Mouse (Mus musculus): ENCODE measurements around the gene Ndufa6. TPM values are rescaled to one million over a fixed set of nuclear protein-coding genes. Genes with fewer than 3 reads are reported as not detected.

Gene Ndufa6
- polyA plus RNA-seq, 1 experiment from 2014 or later = 923 TPM

GRCm38 (mm10) chr15:82325382-82325781 lies 28.7 kb downstream of the Ndufa6 start:
- TF ChIP-seq CTCF (IDR thresholded peaks at IDR 0.05; ENCODE audit: low read depth) = no peak
- ATAC-seq (replicated peaks; ENCODE audit: low FRiP score, low read depth) = no peak

GRCm38 (mm10) chr15:82322195-82322594 lies 31.9 kb downstream of the Ndufa6 start:
- Histone ChIP-seq H3K4me3 (replicated peaks; ENCODE audit: low read depth, low read length) (no peak overlapping the region), H3K27me3 (ENCODE audit: insufficient read depth, low read length) (no peaks in the 10 kb centered on the region), H3K9ac (ENCODE audit: low read depth, low read length) (no peak overlapping the region), H3K27ac (no peak overlapping the region), H3K4me1 (replicated peaks; ENCODE audit: insufficient read depth, low read length) (no peaks in the 10 kb centered on the region), H3K9me3 (replicated peaks; ENCODE audit: low read length) (no peaks in the 10 kb centered on the region), H3K4me2 (ENCODE audit: low read length) (no peak overlapping the region), H3K36me3 (ENCODE audit: insufficient read depth, low read length) (no peaks in the 10 kb centered on the region)
- 68% methylated on average over 8 of the region's 8 CpGs for WGBS
- ATAC-seq (replicated peaks; ENCODE audit: low FRiP score, low read depth) (no peak), DNase-seq (ENCODE audit: low spot score) (no peak)
- no peak for TF ChIP-seq CTCF (IDR thresholded peaks at IDR 0.05; ENCODE audit: low read depth)

More at GRCm38 (mm10) chr15:82325382-82325781, 28.7 kb downstream of the Ndufa6 start:
- Histone ChIP-seq H3K4me3 (replicated peaks; ENCODE audit: low read depth, low read length) (no peak overlapping the region), H3K27ac (no peak overlapping the region), H3K9ac (ENCODE audit: low read depth, low read length) (no peak overlapping the region), H3K36me3 (ENCODE audit: insufficient read depth, low read length) (no peaks in the 10 kb centered on the region), H3K9me3 (replicated peaks; ENCODE audit: low read length) (no peaks in the 10 kb centered on the region), H3K27me3 (ENCODE audit: insufficient read depth, low read length) (no peaks in the 10 kb centered on the region), H3K4me1 (replicated peaks; ENCODE audit: insufficient read depth, low read length) (no peaks in the 10 kb centered on the region), H3K4me2 (ENCODE audit: low read length) (no peak overlapping the region)
- DNase-seq (ENCODE audit: low spot score) = no peak
- 62% methylated on average over 2 of the region's 2 CpGs for WGBS

- Histone ChIP-seq H3K27me3 (ENCODE audit: insufficient read depth, low read length) (no peaks in the 10 kb centered on the region), H3K36me3 (ENCODE audit: insufficient read depth, low read length) (no peaks in the 10 kb centered on the region), H3K9me3 (replicated peaks; ENCODE audit: low read length) (no peaks in the 10 kb centered on the region), H3K27ac (no peak overlapping the region), H3K4me2 (ENCODE audit: low read length) (no peak overlapping the region), H3K4me1 (replicated peaks; ENCODE audit: insufficient read depth, low read length) (no peaks in the 10 kb centered on the region), H3K9ac (ENCODE audit: low read depth, low read length) (no peak overlapping the region), H3K4me3 (replicated peaks; ENCODE audit: low read depth, low read length) (no peak overlapping the region)
- 37% methylated on average over 1 of the region's 1 CpGs for WGBS
- no peak for ATAC-seq (replicated peaks; ENCODE audit: low FRiP score, low read depth)
- no peak for TF ChIP-seq CTCF (IDR thresholded peaks at IDR 0.05; ENCODE audit: low read depth)
- no peak for DNase-seq (ENCODE audit: low spot score)
Observed at GRCm38 (mm10) chr15:82319613-82320012, 34.5 kb downstream of the Ndufa6 start.

GRCm38 (mm10) chr15:82317839-82318238 lies 36.3 kb downstream of the Ndufa6 start:
- no peak overlapping the region for H3K4me3 ChIP-seq (replicated peaks; ENCODE audit: low read depth, low read length)
- H3K9ac ChIP-seq (ENCODE audit: low read depth, low read length) = no peak overlapping the region
- H3K4me2 ChIP-seq (ENCODE audit: low read length) = no peak overlapping the region
- 85% methylated on average over 6 of the region's 6 CpGs for WGBS
- H3K27me3 ChIP-seq (ENCODE audit: insufficient read depth, low read length) = no peaks in the 10 kb centered on the region
- ATAC-seq (replicated peaks; ENCODE audit: low FRiP score, low read depth) (no peak), DNase-seq (ENCODE audit: low spot score) (no peak)
- H3K36me3 ChIP-seq (ENCODE audit: insufficient read depth, low read length) = no peaks in the 10 kb centered on the region
- H3K27ac ChIP-seq = no peak overlapping the region
- no peak for TF ChIP-seq CTCF (IDR thresholded peaks at IDR 0.05; ENCODE audit: low read depth)
- no peaks in the 10 kb centered on the region for H3K9me3 ChIP-seq (replicated peaks; ENCODE audit: low read length)
- no peaks in the 10 kb centered on the region for H3K4me1 ChIP-seq (replicated peaks; ENCODE audit: insufficient read depth, low read length)

GRCm38 (mm10) chr15:82308416-82308815 lies 45.7 kb downstream of the Ndufa6 start:
- H3K27ac ChIP-seq = no peak overlapping the region
- no peak overlapping the region for H3K4me3 ChIP-seq (replicated peaks; ENCODE audit: low read depth, low read length)
- no peak for TF ChIP-seq CTCF (IDR thresholded peaks at IDR 0.05; ENCODE audit: low read depth)
- 72% methylated on average over 3 of the region's 3 CpGs for WGBS
- ATAC-seq (replicated peaks; ENCODE audit: low FRiP score, low read depth) = no peak
- no peak for DNase-seq (ENCODE audit: low spot score)
- H3K9me3 ChIP-seq (replicated peaks; ENCODE audit: low read length) = no peaks in the 10 kb centered on the region
- no peak overlapping the region for H3K4me2 ChIP-seq (ENCODE audit: low read length)
- H3K9ac ChIP-seq (ENCODE audit: low read depth, low read length) = no peak overlapping the region
- no peaks in the 10 kb centered on the region for H3K36me3 ChIP-seq (ENCODE audit: insufficient read depth, low read length)
- no peaks in the 10 kb centered on the region for H3K27me3 ChIP-seq (ENCODE audit: insufficient read depth, low read length)
- no peaks in the 10 kb centered on the region for H3K4me1 ChIP-seq (replicated peaks; ENCODE audit: insufficient read depth, low read length)

- no peak overlapping the region for H3K4me3 ChIP-seq (replicated peaks; ENCODE audit: low read depth, low read length)
- no peak overlapping the region for H3K27ac ChIP-seq
- H3K9ac ChIP-seq (ENCODE audit: low read depth, low read length) = no peak overlapping the region
- H3K4me2 ChIP-seq (ENCODE audit: low read length) = no peak overlapping the region
- no peaks in the 10 kb centered on the region for H3K9me3 ChIP-seq (replicated peaks; ENCODE audit: low read length)
- ATAC-seq (replicated peaks; ENCODE audit: low FRiP score, low read depth) (no peak), DNase-seq (ENCODE audit: low spot score) (no peak)
- 76% methylated on average over 3 of the region's 3 CpGs for WGBS
- no peaks in the 10 kb centered on the region for H3K36me3 ChIP-seq (ENCODE audit: insufficient read depth, low read length)
- no peaks in the 10 kb centered on the region for H3K4me1 ChIP-seq (replicated peaks; ENCODE audit: insufficient read depth, low read length)
- TF ChIP-seq CTCF (IDR thresholded peaks at IDR 0.05; ENCODE audit: low read depth) = no peak
- H3K27me3 ChIP-seq (ENCODE audit: insufficient read depth, low read length) = no peaks in the 10 kb centered on the region
Observed at GRCm38 (mm10) chr15:82307107-82307506, 47.0 kb downstream of the Ndufa6 start.

Small RNA genes lying within 50 kb of the gene (microRNA-seq; reads per million reads assigned to microRNA genes)
- gene Mir7684 = not detected

Other genes starting within 250 kb of the Ndufa6 start
- 10.7 and 11.9 TPM in 2 replicates for gene Ccdc134, start 226.4 kb downstream of the Ndufa6 start, polyA plus RNA-seq (2015; fragmentation: Nextera tagmentation; extraction: Ambion mirVana)
- gene Srebf2, start 207.1 kb downstream of the Ndufa6 start, polyA plus RNA-seq (2015; fragmentation: Nextera tagmentation; extraction: Ambion mirVana) = 89.0 and 98.5 TPM in 2 replicates
- 0.66 and 0.96 TPM in 2 replicates for gene Shisa8, start 141.5 kb downstream of the Ndufa6 start, polyA plus RNA-seq (2015; fragmentation: Nextera tagmentation; extraction: Ambion mirVana)
- 0.09 TPM in 1 of 2 replicates, not detected in the other for gene Tnfrsf13c, start 130.0 kb downstream of the Ndufa6 start, polyA plus RNA-seq (2015; fragmentation: Nextera tagmentation; extraction: Ambion mirVana)
- gene Cenpm, start 109.6 kb downstream of the Ndufa6 start, polyA plus RNA-seq (2015; fragmentation: Nextera tagmentation; extraction: Ambion mirVana) = 45.0 and 46.4 TPM in 2 replicates
- gene 1500009C09Rik, start 101.9 kb downstream of the Ndufa6 start, polyA plus RNA-seq (2015; fragmentation: Nextera tagmentation; extraction: Ambion mirVana) = not detected in 2 replicates
- gene Sept3, start 79.4 kb downstream of the Ndufa6 start, polyA plus RNA-seq (2015; fragmentation: Nextera tagmentation; extraction: Ambion mirVana) = 4.2 and 4.8 TPM in 2 replicates
- 0.11 and 0.31 TPM in 2 replicates for gene Wbp2nl, start 55.4 kb downstream of the Ndufa6 start, polyA plus RNA-seq (2015; fragmentation: Nextera tagmentation; extraction: Ambion mirVana)
- gene Naga, start 15.4 kb downstream of the Ndufa6 start, polyA plus RNA-seq (2015; fragmentation: Nextera tagmentation; extraction: Ambion mirVana) = 95.0 and 101 TPM in 2 replicates
- 7.4 and 8.4 TPM in 2 replicates for gene Pheta2, start 15.4 kb downstream of the Ndufa6 start, polyA plus RNA-seq (2015; fragmentation: Nextera tagmentation; extraction: Ambion mirVana)
- 375 and 378 TPM in 2 replicates for gene Smdt1, start 15.4 kb downstream of the Ndufa6 start, polyA plus RNA-seq (2015; fragmentation: Nextera tagmentation; extraction: Ambion mirVana)
- gene Cyp2d22, start 25.9 kb upstream of the Ndufa6 start, polyA plus RNA-seq (2015; fragmentation: Nextera tagmentation; extraction: Ambion mirVana) = 12.8 and 16.7 TPM in 2 replicates
- gene Cyp2d11, start 39.7 kb upstream of the Ndufa6 start, polyA plus RNA-seq (2015; fragmentation: Nextera tagmentation; extraction: Ambion mirVana) = not detected in 2 replicates
- gene Cyp2d10, start 52.9 kb upstream of the Ndufa6 start, polyA plus RNA-seq (2015; fragmentation: Nextera tagmentation; extraction: Ambion mirVana) = 0.12 TPM in 1 of 2 replicates, not detected in the other
- 0.54 TPM in 1 of 2 replicates, not detected in the other for gene Cyp2d9, start 79.1 kb upstream of the Ndufa6 start, polyA plus RNA-seq (2015; fragmentation: Nextera tagmentation; extraction: Ambion mirVana)
- 0.21 TPM in 1 of 2 replicates, not detected in the other for gene Cyp2d12, start 200.8 kb upstream of the Ndufa6 start, polyA plus RNA-seq (2015; fragmentation: Nextera tagmentation; extraction: Ambion mirVana)

Data from kidney, postnatal 0 days (tissue).